Mouse (Mus musculus): ENCODE data around the gene Plek. TPM values are rescaled to one million over a fixed set of nuclear protein-coding genes. Genes with fewer than 3 reads are reported as not detected.
"Not testable (repeated sequence)": the region's sequence is repeated elsewhere in the genome, so short reads cannot be mapped to it uniquely, and the experiment has no call there.

Plek gene
- 5.4 and 5.5 TPM in 2 replicates for polyA plus RNA-seq (2016; fragmentation: Nextera tagmentation; extraction: Ambion mirVana)

- H3K4me1 ChIP-seq, result peaks cover 24% of the 10 kb centered on the region
- H3K9me3 ChIP-seq (replicated peaks), result no peaks in the 10 kb centered on the region
- peak within 1 kb of the TSS; percentile 62 for H3K4me3 ChIP-seq
- peak within 1 kb of the TSS; percentile 88 for H3K27ac ChIP-seq (replicated peaks)
- DNase-seq (ENCODE audit: low spot score), result peak; percentile 67
- no peaks in the 10 kb centered on the region for H3K36me3 ChIP-seq
- whole genome bisulfite sequencing, result under 1% methylated on average over 38 of the region's 38 CpGs
- no peaks in the 10 kb centered on the region for H3K27me3 ChIP-seq (ENCODE audit: low read depth, poor library complexity, severe bottlenecking)
Measured at GRCm38 (mm10) chr11:17051545-17052475, at the start of gene Plek, which contains the start of gene Cnrip1. Gene Plek (minus strand): TSS chr11:17052381. Gene Cnrip1 (plus strand): TSS chr11:17051586.

- Histone ChIP-seq H3K27ac (replicated peaks) (no peak overlapping the region), H3K27me3 (ENCODE audit: low read depth, poor library complexity, severe bottlenecking) (no peaks in the 10 kb centered on the region), H3K4me1 (no peaks in the 10 kb centered on the region; the same call in 1 of the 2 replicates), H3K9me3 (replicated peaks) (no peaks in the 10 kb centered on the region), H3K4me3 (no peak overlapping the region), H3K36me3 (no peaks in the 10 kb centered on the region)
- no peak for DNase-seq (ENCODE audit: low spot score)
- 43% methylated on average over 5 of the region's 5 CpGs for WGBS
Measured at GRCm38 (mm10) chr11:17086106-17086505, 33.9 kb upstream of the Plek start.

GRCm38 (mm10) chr11:17083866-17084265, 31.7 kb upstream of the Plek start:
- Histone ChIP-seq H3K9me3 (replicated peaks) (no peaks in the 10 kb centered on the region), H3K27ac (replicated peaks) (no peak overlapping the region), H3K27me3 (ENCODE audit: low read depth, poor library complexity, severe bottlenecking) (no peaks in the 10 kb centered on the region), H3K36me3 (no peaks in the 10 kb centered on the region), H3K4me1 (no peaks in the 10 kb centered on the region; the same call in 1 of the 2 replicates), H3K4me3 (no peak overlapping the region)
- WGBS, result 88% methylated on average over 1 of the region's 1 CpGs
- DNase-seq (ENCODE audit: low spot score), result no peak

DNA sequence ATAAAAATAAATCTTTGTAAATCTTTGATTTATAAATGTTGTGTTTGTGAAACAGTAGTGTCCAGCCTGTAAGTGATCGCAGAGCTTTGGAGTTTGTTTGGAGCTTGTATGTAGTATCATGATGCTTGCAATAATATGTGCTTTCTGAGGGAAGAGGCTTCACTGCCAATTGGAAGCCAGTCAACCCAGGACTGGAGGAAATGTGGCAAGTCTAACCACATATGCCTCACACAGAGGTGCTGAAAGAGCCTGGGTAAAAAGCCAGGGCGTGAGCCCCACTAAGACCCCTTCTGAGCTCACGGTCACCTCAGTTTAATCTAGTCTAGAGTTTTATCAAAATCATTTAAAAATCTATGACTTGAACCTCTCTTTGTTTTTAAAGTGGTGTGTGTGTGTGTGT, 31.3 kb upstream of the Plek start:
- Histone ChIP-seq H3K4me1 (no peaks in the 10 kb centered on the region; the same call in 1 of the 2 replicates), H3K27ac (replicated peaks) (no peak overlapping the region), H3K4me3 (no peak overlapping the region), H3K27me3 (ENCODE audit: low read depth, poor library complexity, severe bottlenecking) (no peaks in the 10 kb centered on the region), H3K36me3 (no peaks in the 10 kb centered on the region), H3K9me3 (replicated peaks) (no peaks in the 10 kb centered on the region)
- WGBS, result 95% methylated on average over 3 of the region's 3 CpGs
- DNase-seq (ENCODE audit: low spot score), result no peak

GRCm38 (mm10) chr11:17082953-17083352, 30.8 kb upstream of the Plek start:
- Histone ChIP-seq H3K36me3 (no peaks in the 10 kb centered on the region), H3K4me3 (no peak overlapping the region), H3K27ac (replicated peaks) (no peak overlapping the region), H3K4me1 (no peaks in the 10 kb centered on the region; the same call in 1 of the 2 replicates), H3K27me3 (ENCODE audit: low read depth, poor library complexity, severe bottlenecking) (no peaks in the 10 kb centered on the region), H3K9me3 (replicated peaks) (no peaks in the 10 kb centered on the region)
- DNase-seq (ENCODE audit: low spot score), result no peak
- WGBS, result 65% methylated on average over 2 of the region's 2 CpGs

DNA sequence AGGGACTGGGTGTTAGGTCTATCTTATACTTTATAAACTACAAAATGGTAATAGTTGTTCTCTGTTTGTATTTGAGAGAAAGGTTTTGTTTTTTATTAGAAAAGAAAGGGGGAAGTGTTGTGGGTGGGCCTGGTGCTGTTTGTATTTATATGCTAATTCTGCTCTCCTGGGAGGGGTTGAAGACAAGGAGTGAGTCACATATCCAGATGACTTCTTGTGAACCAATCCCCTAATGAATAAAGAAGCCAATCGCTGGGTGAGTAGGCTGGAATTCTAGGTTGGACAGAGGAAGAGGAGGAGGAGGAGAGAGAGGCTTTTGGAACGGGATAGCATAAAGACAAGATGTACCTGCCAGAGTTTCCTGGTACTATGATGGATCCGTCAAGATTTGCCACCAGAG, 29.9 kb upstream of the Plek start:
- no peak for DNase-seq (ENCODE audit: low spot score)
- Histone ChIP-seq H3K27ac (replicated peaks) (no peak overlapping the region), H3K9me3 (replicated peaks) (no peaks in the 10 kb centered on the region), H3K36me3 (no peaks in the 10 kb centered on the region), H3K4me3 (no peak overlapping the region), H3K27me3 (ENCODE audit: low read depth, poor library complexity, severe bottlenecking) (no peaks in the 10 kb centered on the region), H3K4me1 (no peaks in the 10 kb centered on the region; the same call in 1 of the 2 replicates)
- WGBS, result 49% methylated on average over 3 of the region's 3 CpGs

- 91% methylated on average over 2 of the region's 2 CpGs for WGBS
- no peaks in the 10 kb centered on the region for H3K36me3 ChIP-seq
- no peak for DNase-seq (ENCODE audit: low spot score)
- no peaks in the 10 kb centered on the region for H3K4me1 ChIP-seq
- no peaks in the 10 kb centered on the region for H3K27me3 ChIP-seq (ENCODE audit: low read depth, poor library complexity, severe bottlenecking)
- H3K27ac ChIP-seq (replicated peaks), result no peak overlapping the region
- no peak overlapping the region for H3K4me3 ChIP-seq
- no peaks in the 10 kb centered on the region for H3K9me3 ChIP-seq (replicated peaks)
Measured at GRCm38 (mm10) chr11:17075656-17076055, 23.5 kb upstream of the Plek start.

DNA sequence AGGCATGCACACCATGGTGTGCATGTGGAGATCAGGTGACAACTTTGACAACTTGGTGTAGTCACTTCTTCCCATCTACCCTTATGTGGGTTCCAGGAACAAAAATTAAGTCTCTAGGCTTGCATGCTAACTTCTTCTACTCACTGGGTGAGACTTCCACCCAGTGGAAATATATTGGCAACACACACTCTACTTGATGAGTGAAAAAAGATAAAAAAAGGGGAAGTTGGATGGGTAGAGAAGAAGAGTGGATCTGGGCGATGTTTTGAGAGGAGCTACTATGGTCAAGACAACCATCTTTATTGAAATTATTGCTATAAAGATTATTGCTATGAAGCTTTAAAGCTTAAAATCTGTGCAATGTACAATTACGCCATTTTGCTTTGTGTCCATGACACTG, 17.2 kb upstream of the Plek start:
- H3K4me3 ChIP-seq; H3K27me3 ChIP-seq (ENCODE audit: low read depth, poor library complexity, severe bottlenecking); H3K9me3 ChIP-seq (replicated peaks); H3K36me3 ChIP-seq; H3K27ac ChIP-seq (replicated peaks); DNase-seq (ENCODE audit: low spot score); H3K4me1 ChIP-seq: not testable (repeated sequence)
- WGBS, result 90% methylated on average over 2 of the region's 2 CpGs

- H3K27ac ChIP-seq (replicated peaks), result peak overlapping the region; percentile 88
- no peaks in the 10 kb centered on the region for H3K9me3 ChIP-seq (replicated peaks)
- DNase-seq (ENCODE audit: low spot score), result no peak
- H3K27me3 ChIP-seq (ENCODE audit: low read depth, poor library complexity, severe bottlenecking), result no peaks in the 10 kb centered on the region
- H3K4me1 ChIP-seq, result peaks cover 24% of the 10 kb centered on the region
- no peaks in the 10 kb centered on the region for H3K36me3 ChIP-seq
- 25% methylated on average over 6 of the region's 6 CpGs for WGBS
- peak overlapping the region; percentile 62 for H3K4me3 ChIP-seq
Measured at GRCm38 (mm10) chr11:17052476-17053049, 382 bp upstream of the Plek start.

GRCm38 (mm10) chr11:17045806-17046205, 6.4 kb downstream of the Plek start:
- WGBS, result 89% methylated on average over 2 of the region's 2 CpGs
- DNase-seq (ENCODE audit: low spot score), result no peak
- Histone ChIP-seq H3K9me3 (replicated peaks) (no peaks in the 10 kb centered on the region), H3K27ac (replicated peaks) (no peak overlapping the region), H3K4me3 (no peak overlapping the region), H3K27me3 (ENCODE audit: low read depth, poor library complexity, severe bottlenecking) (no peaks in the 10 kb centered on the region), H3K4me1 (no peaks in the 10 kb centered on the region), H3K36me3 (no peaks in the 10 kb centered on the region)

DNA sequence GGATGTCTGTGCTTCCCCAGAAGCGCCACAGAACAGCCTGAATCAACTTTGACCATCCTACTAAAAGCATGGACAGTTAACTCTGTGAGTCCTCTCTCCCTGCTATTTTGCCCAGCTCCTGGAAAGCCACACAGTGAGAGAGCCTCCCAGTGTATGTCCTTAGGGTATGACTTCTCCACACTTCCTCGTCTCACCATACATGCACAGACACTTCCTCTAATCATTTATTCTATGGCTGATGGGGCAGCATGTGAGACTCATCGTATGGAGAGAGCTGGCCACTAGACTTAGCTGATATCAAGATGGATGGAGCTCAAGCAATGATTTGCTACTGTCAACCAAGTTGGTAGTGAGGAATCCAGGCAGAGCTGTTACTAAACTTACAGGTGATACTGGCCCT, 28.2 kb downstream of the Plek start:
- Histone ChIP-seq H3K36me3 (no peaks in the 10 kb centered on the region), H3K27me3 (ENCODE audit: low read depth, poor library complexity, severe bottlenecking) (no peaks in the 10 kb centered on the region), H3K27ac (replicated peaks) (no peak overlapping the region), H3K4me3 (no peak overlapping the region), H3K4me1 (no peaks in the 10 kb centered on the region), H3K9me3 (replicated peaks) (peaks cover 7% of the 10 kb centered on the region; the same call in 1 of the 2 replicates)
- DNase-seq (ENCODE audit: low spot score), result no peak
- 86% methylated on average over 3 of the region's 3 CpGs for WGBS

GRCm38 (mm10) chr11:17023206-17023605, 29.0 kb downstream of the Plek start:
- WGBS, result 86% methylated on average over 6 of the region's 6 CpGs

DNA sequence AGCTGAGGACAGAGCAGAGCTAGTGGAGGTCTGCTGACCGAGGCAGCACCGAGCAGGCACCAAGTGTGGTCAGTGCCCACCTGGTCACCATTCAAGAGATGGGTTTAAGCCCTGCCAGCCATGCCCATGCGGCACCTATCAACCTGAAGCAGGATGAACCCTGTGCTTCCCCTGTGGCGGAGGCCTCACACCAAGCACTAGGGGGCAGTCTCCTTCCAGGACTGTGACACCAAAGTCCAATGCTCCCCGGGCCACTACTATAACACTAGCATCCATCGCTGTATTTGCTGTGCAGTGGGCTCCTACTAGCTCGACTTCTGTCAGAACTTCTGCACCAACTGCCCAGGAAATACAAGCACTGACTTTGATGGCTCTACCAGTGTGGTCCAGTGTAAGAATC, 32.9 kb downstream of the Plek start:
- WGBS, result 89% methylated on average over 7 of the region's 7 CpGs
- Histone ChIP-seq H3K27ac (replicated peaks) (no peak overlapping the region), H3K36me3 (no peaks in the 10 kb centered on the region), H3K9me3 (replicated peaks) (peaks cover 18% of the 10 kb centered on the region; the same call in 1 of the 2 replicates), H3K27me3 (ENCODE audit: low read depth, poor library complexity, severe bottlenecking) (no peaks in the 10 kb centered on the region), H3K4me3 (no peak overlapping the region), H3K4me1 (no peaks in the 10 kb centered on the region)
- no peak for DNase-seq (ENCODE audit: low spot score)

More at GRCm38 (mm10) chr11:17023206-17023605, 29.0 kb downstream of the Plek start:
- Histone ChIP-seq H3K27ac (replicated peaks) (no peak overlapping the region), H3K4me1 (no peaks in the 10 kb centered on the region), H3K27me3 (ENCODE audit: low read depth, poor library complexity, severe bottlenecking) (no peaks in the 10 kb centered on the region), H3K36me3 (no peaks in the 10 kb centered on the region), H3K4me3 (no peak overlapping the region), H3K9me3 (replicated peaks) (peaks cover 14% of the 10 kb centered on the region; the same call in 1 of the 2 replicates)
- no peak for DNase-seq (ENCODE audit: low spot score)
